Mouse (Mus musculus): ENCODE data around the gene Tead4. TPM values are rescaled to one million over a fixed set of nuclear protein-coding genes. Genes with fewer than 3 reads are reported as not detected.

Tead4 gene
- 0.21 TPM in 1 of 2 replicates, not detected in the other for polyA plus RNA-seq (2021; fragmentation: Nextera tagmentation)
- long read RNA-seq, experiment 1, result 0 reads
- long read RNA-seq, experiment 2, result 0 reads

GRCm38 (mm10) chr6:128300134-128301001, at the start of gene Tead4:
Gene Tead4 (minus strand): TSS chr6:128300823.

Other genes with a start within 250 kb of the Tead4 start
- 21.5 and 26.0 TPM in 2 replicates for gene Tspan9, start 157.2 kb downstream of the Tead4 start, polyA plus RNA-seq (2021; fragmentation: Nextera tagmentation)
- gene Tulp3, start 55.0 kb upstream of the Tead4 start, polyA plus RNA-seq (2021; fragmentation: Nextera tagmentation), result 2.7 and 4.2 TPM in 2 replicates
- gene Rhno1, start 62.1 kb upstream of the Tead4 start, polyA plus RNA-seq (2021; fragmentation: Nextera tagmentation), result 18.3 and 18.4 TPM in 2 replicates
- 0.12 and 0.26 TPM in 2 replicates for gene Foxm1, start 62.1 kb upstream of the Tead4 start, polyA plus RNA-seq (2021; fragmentation: Nextera tagmentation)
- 1.7 and 2.0 TPM in 2 replicates for gene Tex52, start 74.6 kb upstream of the Tead4 start, polyA plus RNA-seq (2021; fragmentation: Nextera tagmentation)
- gene Gm44596, start 74.7 kb upstream of the Tead4 start, polyA plus RNA-seq (2021; fragmentation: Nextera tagmentation), result not detected in 2 replicates
- 9.1 and 11.4 TPM in 2 replicates for gene Nrip2, start 98.5 kb upstream of the Tead4 start, polyA plus RNA-seq (2021; fragmentation: Nextera tagmentation)
- 15.1 and 21.6 TPM in 2 replicates for gene Itfg2, start 124.1 kb upstream of the Tead4 start, polyA plus RNA-seq (2021; fragmentation: Nextera tagmentation)
- 98.4 and 108 TPM in 2 replicates for gene Fkbp4, start 137.9 kb upstream of the Tead4 start, polyA plus RNA-seq (2021; fragmentation: Nextera tagmentation)
- not detected in 2 replicates for gene Pzp, start 225.9 kb upstream of the Tead4 start, polyA plus RNA-seq (2021; fragmentation: Nextera tagmentation)